Mouse (Mus musculus) heart, embryonic 10.5 days (tissue): ENCODE results near the gene Cdc42ep1. TPM values are rescaled to one million over a fixed set of nuclear protein-coding genes. Genes with fewer than 3 reads are reported as not detected.

Experiments used
- DNase-seq: peaks from one replicate; pipeline ENCODE4 v3.0.0-alpha.2; 2017; ENCODE audit warnings: low spot score
- H3K27ac ChIP-seq: fragments of 300-500 bp; sonication (generic); 2 replicates; pipeline ENCODE4 v1.5.1; 2016; ENCODE audit warnings: mild to moderate bottlenecking
- H3K27me3 ChIP-seq: fragments of 300-500 bp; sonication (generic); 2 replicates; pipeline ENCODE4 v1.6.1; 2016; ENCODE audit warnings: mild to moderate bottlenecking; ENCODE audit not compliant: poor library complexity, insufficient read depth, severe bottlenecking
- H3K36me3 ChIP-seq: fragments of 300-500 bp; sonication (generic); 2 replicates; pipeline ENCODE4 v1.6.1; 2016; ENCODE audit warnings: mild to moderate bottlenecking, moderate library complexity
- H3K4me1 ChIP-seq: fragments of 300-500 bp; sonication (generic); 2 replicates; pipeline ENCODE4 v1.6.1; 2016; ENCODE audit warnings: mild to moderate bottlenecking
- H3K4me3 ChIP-seq: fragments of 300-500 bp; sonication (generic); 2 replicates; pipeline ENCODE4 v1.5.1; 2016; ENCODE audit warnings: mild to moderate bottlenecking, moderate library complexity
- H3K9me3 ChIP-seq: fragments of 300-500 bp; sonication (generic); 2 replicates; pipeline ENCODE4 v1.6.1; 2016; ENCODE audit warnings: mild to moderate bottlenecking, moderate library complexity
- WGBS: fragments of 180-500 bp; shearing (Covaris S2); methylation state at CpG from one replicate; pipeline ENCODE4 v1.1.7; 2016; 5-methylcytosine and 5-hydroxymethylcytosine counted together
- polyA plus RNA-seq: library from polyadenylated mRNA; unstranded; fragments of >200 nt; fragmentation: Nextera tagmentation; extraction: Ambion mirVana; gene quantifications from 2 replicates; pipeline ENCODE4 v1.2.1, GENCODE M21; 2016

Gene Cdc42ep1
- polyA plus RNA-seq, 1 experiment from 2014 or later, result 37.3 TPM

- Histone ChIP-seq H3K9me3 (no peaks in the 10 kb centered on the region), H3K4me3 (no peak overlapping the region), H3K4me1 (peaks cover 25% of the 10 kb centered on the region), H3K36me3 (no peaks in the 10 kb centered on the region), H3K27me3 (0 out of 2 replicates have a peak, but pooled peaks cover 18% of the 10 kb centered on the region), H3K27ac (0 out of 2 replicates have a peak overlapping the region, but pooled peaks have one; percentile 13)
- WGBS, result 37% methylated on average over 6 of the region's 6 CpGs
- DNase-seq, result no peak
Observed at GRCm38 (mm10) chr15:78859714-78860113, 17.3 kb downstream of the Cdc42ep1 start.

DNA sequence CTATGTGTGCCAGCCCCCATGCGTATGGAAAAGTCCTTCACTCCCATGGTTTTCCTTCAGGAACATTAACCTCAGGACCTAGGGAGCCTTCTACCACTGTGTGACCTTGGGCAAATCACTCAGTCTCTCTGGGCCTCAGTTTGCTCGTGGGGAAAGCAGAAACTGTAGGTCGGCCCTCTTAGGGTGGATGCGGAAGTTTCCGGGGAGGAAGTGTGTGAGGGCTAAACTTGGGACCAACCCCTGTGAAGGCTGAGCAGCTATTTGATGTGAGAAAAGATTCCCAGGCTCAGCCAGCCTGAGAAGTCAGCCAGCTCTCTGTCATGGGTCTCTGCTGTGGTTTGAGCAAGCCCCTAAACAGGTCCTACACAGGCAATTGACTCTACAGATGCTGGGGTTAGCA is 19.9 kb downstream of the Cdc42ep1 start:
- Histone ChIP-seq H3K36me3 (no peaks in the 10 kb centered on the region), H3K27me3 (0 out of 2 replicates have a peak, but pooled peaks cover 14% of the 10 kb centered on the region), H3K27ac (no peak overlapping the region), H3K4me3 (no peak overlapping the region), H3K4me1 (peaks cover 25% of the 10 kb centered on the region), H3K9me3 (no peaks in the 10 kb centered on the region)
- WGBS, result 79% methylated on average over 5 of the region's 5 CpGs
- DNase-seq, result no peak

- H3K27ac ChIP-seq, result no peak overlapping the region
- H3K4me1 ChIP-seq, result peaks cover 19% of the 10 kb centered on the region
Observed at GRCm38 (mm10) chr15:78863154-78863553, 20.7 kb downstream of the Cdc42ep1 start.

DNA sequence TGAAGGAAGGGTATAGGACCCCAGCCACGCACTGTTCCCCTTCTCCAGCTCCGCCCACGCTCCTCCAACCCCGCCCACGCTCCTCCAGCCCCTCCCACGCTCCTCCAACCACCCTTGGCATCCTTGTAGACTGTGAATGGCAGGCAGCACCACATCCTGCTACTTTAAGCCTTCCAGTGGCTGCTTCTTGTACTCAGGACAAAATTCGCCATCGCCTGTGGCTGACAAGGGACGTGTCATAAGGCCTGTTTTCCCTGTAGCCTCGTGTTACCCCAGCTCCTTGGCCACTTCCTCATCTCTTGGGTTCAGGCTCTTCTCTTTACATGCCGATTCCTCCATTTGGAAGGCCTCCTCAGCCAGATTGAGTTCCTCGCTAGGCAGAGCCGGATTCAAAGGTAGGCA is 21.4 kb downstream of the Cdc42ep1 start:
- WGBS, result 37% methylated on average over 13 of the region's 13 CpGs
- Histone ChIP-seq H3K4me1 (peaks cover 21% of the 10 kb centered on the region), H3K36me3 (no peaks in the 10 kb centered on the region)

More at GRCm38 (mm10) chr15:78863154-78863553, 20.7 kb downstream of the Cdc42ep1 start:
- 0 out of 2 replicates have a peak, but pooled peaks cover 14% of the 10 kb centered on the region for H3K27me3 ChIP-seq
- no peak for DNase-seq
- no peaks in the 10 kb centered on the region for H3K36me3 ChIP-seq
- WGBS, result 79% methylated on average over 2 of the region's 2 CpGs
- H3K4me3 ChIP-seq, result no peak overlapping the region
- no peaks in the 10 kb centered on the region for H3K9me3 ChIP-seq

GRCm38 (mm10) chr15:78868398-78868797 is 26.0 kb downstream of the Cdc42ep1 start:
- WGBS, result 36% methylated on average over 9 of the region's 9 CpGs
- Histone ChIP-seq H3K27me3 (0 out of 2 replicates have a peak, but pooled peaks cover 5% of the 10 kb centered on the region), H3K9me3 (no peaks in the 10 kb centered on the region), H3K27ac (peak overlapping the region; percentile 77), H3K4me3 (no peak overlapping the region), H3K36me3 (no peaks in the 10 kb centered on the region), H3K4me1 (peaks cover 14% of the 10 kb centered on the region)
- peak; percentile 88 for DNase-seq

More for the DNA sequence above, 21.4 kb downstream of the Cdc42ep1 start:
- Histone ChIP-seq H3K4me3 (no peak overlapping the region), H3K27ac (no peak overlapping the region), H3K9me3 (no peaks in the 10 kb centered on the region), H3K27me3 (0 out of 2 replicates have a peak, but pooled peaks cover 14% of the 10 kb centered on the region)
- no peak for DNase-seq

DNA sequence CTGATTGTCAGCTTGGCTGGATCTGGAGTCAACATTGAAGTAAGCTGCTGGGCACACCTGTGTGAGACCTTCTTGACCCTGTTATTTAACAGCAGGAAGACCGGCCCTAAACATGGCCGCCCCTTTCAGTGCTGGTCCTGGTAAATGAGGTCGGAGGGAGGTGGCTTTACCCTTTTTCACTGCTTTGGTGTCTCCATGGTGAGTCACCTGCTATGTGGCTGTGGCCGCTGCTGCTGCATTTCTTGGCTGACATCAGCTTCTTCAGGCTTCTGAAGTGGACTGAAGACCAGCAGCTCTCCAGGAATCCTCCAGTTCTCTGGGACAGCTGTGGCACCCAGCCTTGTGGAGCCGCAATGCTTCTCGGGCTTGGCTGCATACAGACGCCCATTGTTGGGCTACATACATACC is 26.4 kb downstream of the Cdc42ep1 start:
- no peaks in the 10 kb centered on the region for H3K9me3 ChIP-seq
- DNase-seq, result no peak
- H3K36me3 ChIP-seq, result no peaks in the 10 kb centered on the region

DNA sequence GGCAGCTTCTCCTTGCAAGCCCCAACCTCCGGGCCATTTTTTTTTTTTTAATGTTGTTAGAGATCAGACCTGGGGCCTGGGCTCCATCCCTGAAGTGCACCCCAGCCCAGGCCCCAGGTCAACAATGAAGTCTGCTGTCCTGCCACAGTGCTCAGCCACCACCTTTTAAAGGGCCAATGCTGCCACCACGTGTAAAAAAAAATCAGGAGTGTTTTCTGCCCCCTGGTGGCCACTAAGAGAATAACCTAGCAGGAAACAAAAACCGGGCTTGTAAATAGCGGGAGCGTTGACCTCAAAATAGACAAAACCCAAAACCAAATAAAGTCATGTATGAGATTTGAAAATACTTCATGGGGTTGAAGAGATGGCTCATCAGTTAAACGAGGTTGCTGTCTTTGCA is 27.4 kb downstream of the Cdc42ep1 start:
- H3K27ac ChIP-seq, result no peak overlapping the region
- WGBS, result 25% methylated on average over 6 of the region's 6 CpGs
- no peak for DNase-seq

More for the DNA sequence above, 26.4 kb downstream of the Cdc42ep1 start:
- Histone ChIP-seq H3K4me3 (no peak overlapping the region), H3K27me3 (0 out of 2 replicates have a peak, but pooled peaks cover 1% of the 10 kb centered on the region), H3K27ac (peak overlapping the region; percentile 77), H3K4me1 (peaks cover 15% of the 10 kb centered on the region)
- 73% methylated on average over 7 of the region's 7 CpGs for WGBS

DNA sequence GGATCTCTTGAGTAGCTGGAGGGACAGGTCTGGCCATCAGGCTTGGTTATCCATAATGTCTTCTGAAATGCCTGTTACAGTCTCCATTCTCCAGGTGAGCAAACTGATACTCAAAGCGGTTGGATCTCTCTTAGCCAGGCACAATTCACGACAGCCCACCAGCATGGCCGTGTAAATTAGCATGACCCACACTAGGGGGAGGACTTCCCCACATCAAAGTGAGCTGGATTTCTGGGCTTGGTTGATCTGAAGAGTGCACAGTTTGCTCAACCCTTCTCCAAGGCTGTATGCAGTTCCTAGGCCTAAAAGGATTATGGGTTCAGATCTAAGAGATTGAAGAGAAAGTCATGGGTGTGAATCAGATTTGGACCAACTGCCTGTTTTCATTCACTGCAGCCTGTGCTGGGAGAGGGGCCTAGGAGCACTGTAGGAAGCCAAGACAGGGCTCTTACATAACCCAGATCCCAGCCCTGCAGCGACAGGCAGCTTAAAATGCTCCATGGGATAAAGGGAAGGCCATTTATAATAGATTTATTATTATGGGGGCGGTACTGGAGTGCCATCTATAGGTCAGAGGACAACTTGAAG is 29.7 kb downstream of the Cdc42ep1 start:
- Histone ChIP-seq H3K27ac (no peak overlapping the region), H3K27me3 (no peaks in the 10 kb centered on the region), H3K4me3 (no peak overlapping the region), H3K4me1 (peaks cover 23% of the 10 kb centered on the region), H3K9me3 (no peaks in the 10 kb centered on the region), H3K36me3 (no peaks in the 10 kb centered on the region)
- no peak for DNase-seq
- WGBS, result 52% methylated on average over 5 of the region's 5 CpGs

More for the DNA sequence above, 27.4 kb downstream of the Cdc42ep1 start:
- no peak overlapping the region for H3K4me3 ChIP-seq
- no peaks in the 10 kb centered on the region for H3K9me3 ChIP-seq
- H3K4me1 ChIP-seq, result peaks cover 15% of the 10 kb centered on the region
- no peaks in the 10 kb centered on the region for H3K27me3 ChIP-seq
- H3K36me3 ChIP-seq, result no peaks in the 10 kb centered on the region

GRCm38 (mm10) chr15:78873803-78874435 is 31.5 kb downstream of the Cdc42ep1 start:
- no peak overlapping the region for H3K4me3 ChIP-seq
- H3K27me3 ChIP-seq, result no peaks in the 10 kb centered on the region
- H3K36me3 ChIP-seq, result no peaks in the 10 kb centered on the region
- peaks cover 27% of the 10 kb centered on the region for H3K4me1 ChIP-seq
- no peaks in the 10 kb centered on the region for H3K9me3 ChIP-seq
- no peak for DNase-seq
- no peak overlapping the region for H3K27ac ChIP-seq
- 43% methylated on average over 13 of the region's 13 CpGs for WGBS

DNA sequence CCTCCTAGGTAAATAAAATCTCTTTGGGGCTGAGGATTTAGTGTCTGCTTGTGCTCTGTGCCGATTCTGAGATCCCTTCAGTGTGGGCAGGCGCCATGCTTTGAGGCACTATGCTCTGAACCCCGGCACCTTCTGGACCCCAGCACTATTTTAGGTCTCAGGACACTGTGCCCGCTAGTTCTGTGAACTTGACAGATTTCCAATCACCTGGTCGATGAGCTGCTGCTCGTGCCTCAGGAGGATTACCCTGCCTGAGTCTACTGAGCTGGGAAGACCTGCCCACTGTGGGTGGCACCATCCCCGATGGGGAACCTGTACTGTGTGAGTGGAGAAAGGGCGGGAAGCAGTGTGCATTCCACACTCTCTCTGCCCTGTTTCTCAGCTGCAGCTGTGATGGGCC is 32.6 kb downstream of the Cdc42ep1 start:
- no peak overlapping the region for H3K4me3 ChIP-seq
- 75% methylated on average over 8 of the region's 8 CpGs for WGBS
- H3K4me1 ChIP-seq, result peaks cover 36% of the 10 kb centered on the region
- no peak for DNase-seq
- H3K36me3 ChIP-seq, result peaks cover 5% of the 10 kb centered on the region
- H3K27me3 ChIP-seq, result no peaks in the 10 kb centered on the region
- H3K9me3 ChIP-seq, result no peaks in the 10 kb centered on the region
- H3K27ac ChIP-seq, result peak overlapping the region; percentile 99; the same call in 1 of the 2 replicates

- peaks cover 39% of the 10 kb centered on the region for H3K4me1 ChIP-seq
- H3K9me3 ChIP-seq, result no peaks in the 10 kb centered on the region
Observed at GRCm38 (mm10) chr15:78875537-78875936, 33.1 kb downstream of the Cdc42ep1 start.

DNA sequence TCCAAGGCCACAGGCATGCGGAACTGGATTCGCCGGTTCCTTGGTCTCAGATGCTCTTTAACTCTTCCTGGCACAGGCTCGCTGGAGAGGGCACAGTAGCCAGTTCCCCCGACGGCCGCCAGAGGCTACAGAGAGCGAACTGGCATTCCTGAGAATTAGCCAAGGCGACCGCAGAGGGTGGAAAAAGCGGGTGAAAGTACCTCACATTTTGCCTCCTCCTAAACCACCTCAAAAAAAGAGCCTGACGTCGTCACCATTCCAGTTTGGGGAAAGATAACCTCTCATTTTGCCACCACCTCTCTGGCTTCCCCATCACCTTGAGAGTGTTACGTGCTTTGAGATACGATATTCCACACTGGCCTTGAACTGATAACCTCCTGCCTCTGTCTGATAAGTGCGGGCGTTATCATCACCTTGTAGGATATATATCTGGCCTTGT is 33.9 kb downstream of the Cdc42ep1 start:
- peak; percentile 94 for DNase-seq
- under 1% methylated on average over 17 of the region's 17 CpGs for WGBS
- H3K36me3 ChIP-seq, result peaks cover 18% of the 10 kb centered on the region
- peak overlapping the region; percentile 84 for H3K4me3 ChIP-seq
- no peaks in the 10 kb centered on the region for H3K9me3 ChIP-seq
- H3K4me1 ChIP-seq, result peaks cover 44% of the 10 kb centered on the region
- H3K27me3 ChIP-seq, result no peaks in the 10 kb centered on the region
- peak overlapping the region; percentile 99 for H3K27ac ChIP-seq

More at GRCm38 (mm10) chr15:78875537-78875936, 33.1 kb downstream of the Cdc42ep1 start:
- WGBS, result 71% methylated on average over 5 of the region's 5 CpGs
- Histone ChIP-seq H3K4me3 (no peak overlapping the region), H3K27me3 (no peaks in the 10 kb centered on the region), H3K36me3 (peaks cover 11% of the 10 kb centered on the region), H3K27ac (peak overlapping the region; percentile 99)
- no peak for DNase-seq
